Mouse (Mus musculus) liver, embryonic 13.5 days (tissue): ENCODE data around the gene Smpdl3b. TPM values are rescaled to one million over a fixed set of nuclear protein-coding genes. Genes with fewer than 3 reads are reported as not detected.

ENCODE experiments used
- ATAC-seq: fragments of 200-750 bp; cut with Nextera tagmentation; 2 replicates; pipeline ENCODE4 v1.8.0; 2017; ENCODE audit warnings: low read depth, mild to moderate bottlenecking, moderate number of reproducible peaks, moderate library complexity
- DNase-seq: peaks from one replicate; pipeline ENCODE4 v3.0.0; 2022
- H3K27ac ChIP-seq: fragments of 300-500 bp; sonication (generic); 2 replicates; pipeline ENCODE4 v1.5.1; 2015; ENCODE audit warnings: moderate library complexity, mild to moderate bottlenecking, inconsistent platforms
- H3K27me3 ChIP-seq: fragments of 300-500 bp; sonication (generic); 2 replicates; pipeline ENCODE4 v1.6.1; 2015; ENCODE audit warnings: mild to moderate bottlenecking, inconsistent platforms
- H3K36me3 ChIP-seq: fragments of 300-500 bp; sonication (generic); 2 replicates; pipeline ENCODE4 v1.6.1; 2015; ENCODE audit warnings: mild to moderate bottlenecking, inconsistent platforms
- H3K4me1 ChIP-seq: fragments of 300-500 bp; sonication (generic); replicated peaks from 2 replicates; pipeline ENCODE4 v1.6.1; 2015; ENCODE audit warnings: inconsistent platforms
- H3K4me2 ChIP-seq: fragments of 300-500 bp; sonication (generic); 2 replicates; pipeline ENCODE4 v1.6.1; 2015; ENCODE audit warnings: inconsistent platforms, mild to moderate bottlenecking, moderate library complexity
- H3K4me3 ChIP-seq: fragments of 300-500 bp; sonication (generic); replicated peaks from 2 replicates; pipeline ENCODE4 v1.5.1; 2015; ENCODE audit warnings: mild to moderate bottlenecking, inconsistent platforms
- H3K9ac ChIP-seq: fragments of 300-500 bp; sonication (generic); 2 replicates; pipeline ENCODE4 v1.6.1; 2015; ENCODE audit warnings: mild to moderate bottlenecking, inconsistent platforms
- H3K9me3 ChIP-seq: fragments of 300-500 bp; sonication (generic); replicated peaks from 2 replicates; pipeline ENCODE4 v1.6.1; 2016; ENCODE audit warnings: inconsistent platforms
- WGBS: fragments of 180-500 bp; shearing (Covaris S2); methylation state at CpG from one replicate; pipeline ENCODE4 v1.1.7; 2015; ENCODE audit not compliant: insufficient replicate concordance; 5-methylcytosine and 5-hydroxymethylcytosine counted together
- polyA plus RNA-seq: library from polyadenylated mRNA; unstranded; fragments of >200 nt; fragmentation: Nextera tagmentation; extraction: Ambion mirVana; gene quantifications from 2 replicates; pipeline ENCODE4 v1.2.1, GENCODE M21; 2015

Smpdl3b gene
- polyA plus RNA-seq, 1 experiment from 2014 or later = 1.1 TPM

- Histone ChIP-seq H3K27me3 (no peaks in the 10 kb centered on the region), H3K4me3 (no peak overlapping the region), H3K9me3 (no peaks in the 10 kb centered on the region), H3K27ac (no peak overlapping the region; the same call in 1 of the 2 replicates), H3K36me3 (peaks cover under 1% of the 10 kb centered on the region; the same call in 1 of the 2 replicates), H3K9ac (no peak overlapping the region), H3K4me2 (0 out of 2 replicates have a peak overlapping the region, but pooled peaks have one; percentile 91), H3K4me1 (peaks cover 43% of the 10 kb centered on the region)
- ATAC-seq = no peak
- 84% methylated on average over 25 of the region's 25 CpGs for WGBS
- no peak for DNase-seq
These were observed 23.8 kb downstream of the Smpdl3b start for GRCm38 (mm10) chr4:132733071-132733770.

GRCm38 (mm10) chr4:132732148-132732684 is 24.8 kb downstream of the Smpdl3b start, which contains the start of gene Xkr8:
Gene Xkr8 (minus strand): TSS chr4:132732546.
- Histone ChIP-seq H3K4me2 (peak within 1 kb of the TSS; percentile 91), H3K9me3 (no peaks in the 10 kb centered on the region), H3K27ac (no peak within 1 kb of the TSS; the same call in 1 of the 2 replicates), H3K27me3 (no peaks in the 10 kb centered on the region), H3K36me3 (peaks cover 3% of the 10 kb centered on the region; the same call in 1 of the 2 replicates), H3K4me3 (peak within 1 kb of the TSS; percentile 65), H3K9ac (peak within 1 kb of the TSS; percentile 72), H3K4me1 (peaks cover 44% of the 10 kb centered on the region)
- ATAC-seq (peak; percentile 94), DNase-seq (peak; percentile 84)
- WGBS = under 1% methylated on average over 34 of the region's 34 CpGs

- Histone ChIP-seq H3K4me3 (peak overlapping the region; percentile 65), H3K27me3 (no peaks in the 10 kb centered on the region), H3K9ac (peak overlapping the region; percentile 72), H3K4me2 (peak overlapping the region; percentile 91), H3K9me3 (no peaks in the 10 kb centered on the region), H3K4me1 (peaks cover 44% of the 10 kb centered on the region), H3K36me3 (peaks cover 3% of the 10 kb centered on the region; the same call in 1 of the 2 replicates), H3K27ac (no peak overlapping the region)
- ATAC-seq = no peak
- no peak for DNase-seq
- 31% methylated on average over 12 of the region's 12 CpGs for WGBS
These were observed 25.4 kb downstream of the Smpdl3b start for GRCm38 (mm10) chr4:132731616-132732015.

DNA sequence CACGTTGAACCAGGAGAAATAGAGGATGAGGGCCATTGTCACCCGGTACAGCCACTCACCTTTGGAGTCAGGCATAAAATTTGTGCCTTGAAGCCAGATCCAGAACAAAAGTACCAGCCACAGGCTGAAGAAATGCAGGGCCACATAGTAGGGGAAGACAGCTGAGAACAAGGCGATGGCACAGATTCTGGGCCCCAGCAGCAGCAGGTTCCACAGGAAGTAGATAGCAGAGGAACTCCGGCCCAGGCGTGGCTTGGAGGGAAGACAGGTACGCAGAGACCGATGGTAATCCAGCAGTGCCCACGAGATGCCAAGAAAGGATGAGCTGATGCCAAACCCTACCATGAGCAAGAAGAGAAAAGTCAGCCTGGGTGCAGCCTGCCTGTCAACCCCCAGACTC is 28.8 kb downstream of the Smpdl3b start:
- Histone ChIP-seq H3K27ac (no peak overlapping the region), H3K36me3 (peaks cover 10% of the 10 kb centered on the region), H3K4me3 (no peak overlapping the region), H3K4me2 (no peak overlapping the region), H3K9ac (no peak overlapping the region), H3K4me1 (peaks cover 23% of the 10 kb centered on the region), H3K27me3 (no peaks in the 10 kb centered on the region), H3K9me3 (no peaks in the 10 kb centered on the region)
- DNase-seq = no peak
- WGBS = 42% methylated on average over 8 of the region's 8 CpGs
- ATAC-seq = no peak

GRCm38 (mm10) chr4:132718251-132718650 is 38.8 kb downstream of the Smpdl3b start:
- H3K27me3 ChIP-seq = no peaks in the 10 kb centered on the region

GRCm38 (mm10) chr4:132713181-132713580 is 43.9 kb downstream of the Smpdl3b start:
- Histone ChIP-seq H3K9ac (no peak overlapping the region), H3K27me3 (no peaks in the 10 kb centered on the region), H3K9me3 (no peaks in the 10 kb centered on the region), H3K36me3 (peaks cover 67% of the 10 kb centered on the region), H3K4me2 (no peak overlapping the region), H3K27ac (no peak overlapping the region), H3K4me3 (no peak overlapping the region), H3K4me1 (no peaks in the 10 kb centered on the region)
- DNase-seq (no peak), ATAC-seq (no peak)
- 91% methylated on average over 7 of the region's 7 CpGs for WGBS

More at GRCm38 (mm10) chr4:132718251-132718650, 38.8 kb downstream of the Smpdl3b start:
- H3K36me3 ChIP-seq = peaks cover 66% of the 10 kb centered on the region
- ATAC-seq (no peak), DNase-seq (no peak)
- no peak overlapping the region for H3K4me3 ChIP-seq
- no peak overlapping the region for H3K9ac ChIP-seq
- 85% methylated on average over 1 of the region's 1 CpGs for WGBS
- no peaks in the 10 kb centered on the region for H3K9me3 ChIP-seq
- H3K4me2 ChIP-seq = no peak overlapping the region
- no peak overlapping the region for H3K27ac ChIP-seq
- H3K4me1 ChIP-seq = no peaks in the 10 kb centered on the region

DNA sequence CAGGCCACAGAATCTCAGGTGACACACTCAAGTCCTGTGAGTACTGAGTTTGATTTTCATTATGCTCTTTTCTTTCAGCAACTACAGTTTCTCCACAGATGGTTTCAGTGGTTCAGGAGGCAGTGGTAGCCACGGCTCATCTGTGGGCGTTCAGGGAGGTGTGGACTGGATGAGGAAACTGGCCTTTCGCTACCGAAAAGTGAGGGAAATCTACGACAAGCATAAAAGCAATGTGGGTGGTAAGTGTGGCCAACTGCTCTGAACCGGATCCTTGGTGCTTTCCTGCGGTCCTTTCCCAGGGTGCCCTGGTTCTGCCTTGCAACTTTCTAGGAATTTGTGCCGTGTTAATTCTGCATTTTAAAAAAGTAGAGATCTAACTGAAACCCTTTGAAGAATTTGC is 50.2 kb downstream of the Smpdl3b start:
- ATAC-seq (no peak), DNase-seq (no peak)
- no peaks in the 10 kb centered on the region for H3K4me1 ChIP-seq
- no peaks in the 10 kb centered on the region for H3K27me3 ChIP-seq
- H3K9me3 ChIP-seq = no peaks in the 10 kb centered on the region
- peaks cover 82% of the 10 kb centered on the region for H3K36me3 ChIP-seq
- H3K4me3 ChIP-seq = no peak overlapping the region
- H3K9ac ChIP-seq = no peak overlapping the region
- no peak overlapping the region for H3K27ac ChIP-seq
- WGBS = 89% methylated on average over 8 of the region's 8 CpGs
- no peak overlapping the region for H3K4me2 ChIP-seq

GRCm38 (mm10) chr4:132702076-132702475 is 55.0 kb downstream of the Smpdl3b start:
- Histone ChIP-seq H3K36me3 (peaks cover 81% of the 10 kb centered on the region), H3K4me3 (no peak overlapping the region), H3K9ac (no peak overlapping the region), H3K4me2 (no peak overlapping the region), H3K4me1 (no peaks in the 10 kb centered on the region), H3K27ac (no peak overlapping the region), H3K27me3 (no peaks in the 10 kb centered on the region), H3K9me3 (no peaks in the 10 kb centered on the region)
- ATAC-seq = no peak
- 93% methylated on average over 5 of the region's 5 CpGs for WGBS
- no peak for DNase-seq

- WGBS = 74% methylated on average over 3 of the region's 3 CpGs
- no peak overlapping the region for H3K9ac ChIP-seq
- H3K27me3 ChIP-seq = no peaks in the 10 kb centered on the region
- H3K4me1 ChIP-seq = no peaks in the 10 kb centered on the region
- H3K4me2 ChIP-seq = no peak overlapping the region
- no peaks in the 10 kb centered on the region for H3K9me3 ChIP-seq
- DNase-seq (no peak), ATAC-seq (no peak)
- no peak overlapping the region for H3K4me3 ChIP-seq
- H3K27ac ChIP-seq = no peak overlapping the region
- H3K36me3 ChIP-seq = peaks cover 72% of the 10 kb centered on the region
These were observed 63.7 kb downstream of the Smpdl3b start for GRCm38 (mm10) chr4:132693366-132693765.

DNA sequence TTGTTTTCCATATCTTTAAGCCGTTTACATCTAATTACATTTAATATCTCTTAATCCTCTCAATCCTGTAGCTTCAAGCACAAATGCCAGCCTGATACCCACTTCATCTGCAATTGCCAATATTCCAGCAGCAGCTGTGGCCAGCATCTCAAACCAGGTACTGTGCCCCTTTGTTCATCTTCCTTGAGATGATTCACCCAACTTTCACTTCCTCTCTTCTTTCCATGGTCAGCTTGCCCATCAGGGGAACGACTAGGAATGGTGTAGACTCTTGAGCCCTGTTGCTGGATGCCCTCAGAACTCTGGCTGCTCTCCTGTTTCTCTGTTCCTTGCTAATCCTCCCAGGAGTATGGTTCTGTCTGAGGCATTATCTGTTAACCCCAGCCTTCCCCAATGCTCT is 67.4 kb downstream of the Smpdl3b start:
- H3K4me2 ChIP-seq = no peak overlapping the region
- ATAC-seq (no peak), DNase-seq (no peak)
- H3K27ac ChIP-seq = no peak overlapping the region
- H3K9ac ChIP-seq = no peak overlapping the region
- 73% methylated on average over 2 of the region's 2 CpGs for WGBS
- no peaks in the 10 kb centered on the region for H3K9me3 ChIP-seq
- H3K27me3 ChIP-seq = no peaks in the 10 kb centered on the region
- H3K4me3 ChIP-seq = no peak overlapping the region
- peaks cover 60% of the 10 kb centered on the region for H3K36me3 ChIP-seq
- H3K4me1 ChIP-seq = no peaks in the 10 kb centered on the region
